Mouse (Mus musculus) lung, embryonic 15.5 days (tissue): ENCODE results near the gene Parp8. TPM values are rescaled to one million over a fixed set of nuclear protein-coding genes. Genes with fewer than 3 reads are reported as not detected.
A peak's percentile ranks its signal among the peaks of the same experiment; 100 is the strongest.

Experiments used
- ATAC-seq: fragments of 200-750 bp; cut with Nextera tagmentation; 2 replicates; pipeline ENCODE4 v1.8.0; 2017; ENCODE audit warnings: moderate number of reproducible peaks, borderline replicate concordance; ENCODE audit not compliant: low FRiP score, low TSS enrichment; ENCODE audit errors: extremely low read depth
- H3K27ac ChIP-seq: fragments of 300-500 bp; sonication (generic); 2 replicates; pipeline ENCODE4 v1.5.1; 2015; ENCODE audit warnings: moderate library complexity, mild to moderate bottlenecking, inconsistent platforms
- H3K27me3 ChIP-seq: fragments of 300-500 bp; sonication (generic); 2 replicates; pipeline ENCODE4 v1.6.1; 2015; ENCODE audit warnings: inconsistent platforms
- H3K36me3 ChIP-seq: fragments of 300-500 bp; sonication (generic); 2 replicates; pipeline ENCODE4 v1.6.1; 2015; ENCODE audit warnings: inconsistent platforms
- H3K4me1 ChIP-seq: fragments of 300-500 bp; sonication (generic); 2 replicates; pipeline ENCODE4 v1.6.1; 2015; ENCODE audit warnings: inconsistent platforms
- H3K4me2 ChIP-seq: fragments of 300-500 bp; sonication (generic); 2 replicates; pipeline ENCODE4 v1.6.1; 2015; ENCODE audit warnings: inconsistent platforms, mild to moderate bottlenecking, moderate library complexity
- H3K4me3 ChIP-seq: fragments of 300-500 bp; sonication (generic); 2 replicates; pipeline ENCODE4 v1.5.1; 2015; ENCODE audit warnings: mild to moderate bottlenecking, inconsistent platforms
- H3K9ac ChIP-seq: fragments of 300-500 bp; sonication (generic); 2 replicates; pipeline ENCODE4 v1.6.1; 2015; ENCODE audit warnings: inconsistent platforms
- H3K9me3 ChIP-seq: fragments of 300-500 bp; sonication (generic); 2 replicates; pipeline ENCODE4 v1.6.1; 2016; ENCODE audit warnings: inconsistent platforms
- WGBS: fragments of 180-500 bp; shearing (Covaris S2); methylation state at CpG from one replicate; pipeline ENCODE4 v1.1.7; 2015; 5-methylcytosine and 5-hydroxymethylcytosine counted together
- polyA plus RNA-seq: library from polyadenylated mRNA; unstranded; fragments of >200 nt; fragmentation: Nextera tagmentation; extraction: Ambion mirVana; gene quantifications from 2 replicates; pipeline ENCODE4 v1.2.1, GENCODE M21; 2015

The Parp8 gene
- polyA plus RNA-seq, 1 experiment from 2014 or later, result 10.3 TPM

DNA sequence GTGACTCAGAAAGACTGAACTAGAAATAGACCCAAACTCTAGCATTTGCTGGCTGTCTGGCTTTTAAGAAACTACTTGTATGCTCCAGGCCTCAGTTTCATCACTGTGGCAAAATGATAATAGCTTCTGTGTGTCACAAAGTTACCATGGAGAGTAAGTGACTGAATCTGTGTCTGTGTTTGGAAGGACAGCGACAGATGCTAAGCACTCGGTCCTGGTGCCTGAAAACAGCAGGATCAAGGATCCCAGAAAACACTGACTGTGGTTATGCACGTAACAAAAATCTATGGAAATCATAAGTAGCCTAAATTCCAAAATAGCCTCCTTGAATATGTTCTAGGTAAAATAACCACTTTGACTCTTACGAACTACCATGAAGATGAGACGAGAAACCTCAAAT lies 126.9 kb downstream of the Parp8 start:
- H3K9me3 ChIP-seq, result no peaks in the 10 kb centered on the region
- H3K9ac ChIP-seq, result no peak overlapping the region
- H3K27ac ChIP-seq, result no peak overlapping the region
- WGBS, result 88% methylated on average over 5 of the region's 5 CpGs
- no peak overlapping the region for H3K4me2 ChIP-seq
- H3K4me3 ChIP-seq, result no peak overlapping the region
- no peaks in the 10 kb centered on the region for H3K36me3 ChIP-seq
- H3K27me3 ChIP-seq, result no peaks in the 10 kb centered on the region
- H3K4me1 ChIP-seq, result no peaks in the 10 kb centered on the region
- ATAC-seq, result no peak

DNA sequence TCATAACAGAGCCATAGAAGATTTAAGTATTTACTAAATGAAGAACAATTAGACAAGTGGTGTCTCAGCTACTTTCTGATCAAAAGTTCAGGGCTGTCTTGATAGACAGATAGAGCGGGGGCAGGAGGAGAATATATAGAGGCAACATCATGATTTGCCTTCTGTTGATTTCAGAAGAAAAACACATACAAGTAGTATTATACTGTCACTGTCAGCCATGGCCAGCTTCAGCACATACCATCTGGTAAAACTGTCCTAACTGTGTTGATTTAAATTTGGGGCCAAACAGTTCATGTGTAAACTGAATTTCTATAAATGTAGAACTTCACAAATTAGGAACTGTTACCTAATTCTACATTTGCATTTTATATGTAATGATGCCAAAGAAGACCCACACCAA lies 127.6 kb downstream of the Parp8 start:
- H3K4me3 ChIP-seq, result no peak overlapping the region
- H3K4me1 ChIP-seq, result no peaks in the 10 kb centered on the region
- H3K9me3 ChIP-seq, result no peaks in the 10 kb centered on the region
- no peak for ATAC-seq
- H3K9ac ChIP-seq, result no peak overlapping the region
- H3K27ac ChIP-seq, result no peak overlapping the region
- H3K4me2 ChIP-seq, result no peak overlapping the region
- no peaks in the 10 kb centered on the region for H3K36me3 ChIP-seq
- H3K27me3 ChIP-seq, result no peaks in the 10 kb centered on the region
- WGBS, result 94% methylated on average over 1 of the region's 1 CpGs

DNA sequence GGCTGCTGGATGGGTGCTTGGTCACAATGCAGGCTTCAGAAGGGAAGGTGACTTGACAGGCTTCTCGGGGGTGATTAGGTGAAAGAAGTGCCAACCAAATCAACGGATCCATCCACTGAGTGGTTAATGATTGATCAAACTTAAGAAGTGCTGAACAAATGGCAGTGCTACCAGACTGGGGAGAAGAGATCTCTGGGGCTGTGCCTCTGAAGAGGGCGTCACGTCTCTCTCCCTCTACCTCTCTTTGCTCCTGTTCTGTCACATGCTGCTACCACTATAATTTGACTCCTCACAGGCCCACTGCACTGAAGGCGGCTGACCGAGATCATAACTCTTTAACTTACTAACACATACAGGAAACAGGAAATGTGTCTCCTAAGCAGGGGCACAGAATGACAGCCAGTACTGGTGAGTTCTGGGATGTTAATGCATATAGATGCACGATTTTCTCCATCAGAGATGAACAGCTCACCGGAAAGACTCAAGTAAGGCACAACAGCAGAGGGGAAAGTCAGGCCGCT lies 140.9 kb downstream of the Parp8 start:
- Histone ChIP-seq H3K4me3 (no peak overlapping the region), H3K4me2 (no peak overlapping the region), H3K27me3 (no peaks in the 10 kb centered on the region), H3K27ac (no peak overlapping the region), H3K4me1 (peaks cover 12% of the 10 kb centered on the region; the same call in 1 of the 2 replicates), H3K9me3 (no peaks in the 10 kb centered on the region), H3K9ac (no peak overlapping the region), H3K36me3 (no peaks in the 10 kb centered on the region)
- 50% methylated on average over 9 of the region's 9 CpGs for WGBS
- no peak for ATAC-seq

- H3K9ac ChIP-seq, result no peak overlapping the region
- no peaks in the 10 kb centered on the region for H3K27me3 ChIP-seq
- whole genome bisulfite sequencing, result 40% methylated on average over 7 of the region's 7 CpGs
- H3K36me3 ChIP-seq, result no peaks in the 10 kb centered on the region
- H3K4me3 ChIP-seq, result no peak overlapping the region
- H3K27ac ChIP-seq, result 0 out of 2 replicates have a peak overlapping the region, but pooled peaks have one; percentile 22
- no peak overlapping the region for H3K4me2 ChIP-seq
- ATAC-seq, result peak; percentile 90
- H3K9me3 ChIP-seq, result no peaks in the 10 kb centered on the region
- H3K4me1 ChIP-seq, result peaks cover 12% of the 10 kb centered on the region; the same call in 1 of the 2 replicates
Observed at GRCm38 (mm10) chr13:116882226-116882625, 143.1 kb downstream of the Parp8 start.

GRCm38 (mm10) chr13:116879580-116880192 lies 145.7 kb downstream of the Parp8 start:
- Histone ChIP-seq H3K27ac (no peak overlapping the region), H3K27me3 (no peaks in the 10 kb centered on the region), H3K4me2 (no peak overlapping the region), H3K9me3 (no peaks in the 10 kb centered on the region), H3K36me3 (no peaks in the 10 kb centered on the region), H3K4me3 (no peak overlapping the region), H3K4me1 (peaks cover 12% of the 10 kb centered on the region; the same call in 1 of the 2 replicates), H3K9ac (no peak overlapping the region)
- WGBS, result 83% methylated on average over 10 of the region's 10 CpGs
- ATAC-seq, result no peak

DNA sequence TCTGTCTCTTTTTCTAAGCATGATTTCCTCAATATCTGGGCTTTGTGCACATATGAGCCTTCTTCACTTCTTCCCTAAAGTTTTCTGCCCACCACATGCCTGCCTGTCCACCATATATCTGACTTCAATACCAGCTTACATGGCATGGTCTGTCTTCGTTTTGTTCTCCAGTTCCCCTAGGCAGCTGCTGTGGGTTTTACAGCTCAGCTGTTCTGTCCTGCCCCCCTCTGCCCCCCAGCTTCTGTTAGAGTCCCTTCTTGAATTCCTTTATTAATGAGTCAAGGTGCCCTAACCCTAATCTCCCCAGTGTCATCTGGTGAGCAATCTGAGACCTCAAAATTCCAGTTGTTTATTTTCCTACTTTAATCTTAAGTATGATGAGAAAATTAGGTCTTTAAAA lies 155.1 kb downstream of the Parp8 start:
- H3K4me2 ChIP-seq, result no peak overlapping the region
- H3K4me3 ChIP-seq, result no peak overlapping the region
- H3K9ac ChIP-seq, result no peak overlapping the region
- no peak overlapping the region for H3K27ac ChIP-seq
- no peak for ATAC-seq
- no peaks in the 10 kb centered on the region; the same call in 1 of the 2 replicates for H3K36me3 ChIP-seq
- H3K27me3 ChIP-seq, result no peaks in the 10 kb centered on the region
- no peaks in the 10 kb centered on the region for H3K9me3 ChIP-seq
- H3K4me1 ChIP-seq, result no peaks in the 10 kb centered on the region
- whole genome bisulfite sequencing, result 63% methylated on average over 1 of the region's 1 CpGs

DNA sequence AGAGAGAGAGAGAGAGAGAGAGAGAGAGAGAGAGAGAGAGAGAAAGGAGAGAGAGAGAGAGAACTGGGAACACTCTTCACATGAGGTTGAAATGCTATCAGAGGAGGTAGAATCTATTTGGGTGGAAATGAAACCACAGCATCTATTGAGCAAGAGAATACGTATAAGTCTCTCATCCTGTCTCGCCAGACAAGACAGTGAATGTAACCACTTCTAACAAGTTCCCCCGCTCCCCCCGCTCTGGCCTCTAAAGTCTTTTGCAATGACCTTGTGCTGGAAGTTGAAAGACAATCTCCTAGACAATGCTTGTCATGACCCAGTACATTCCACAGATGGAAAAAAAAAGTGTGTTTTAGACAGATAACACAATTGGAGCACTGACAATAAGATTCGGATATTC lies 181.4 kb downstream of the Parp8 start:
- WGBS, result 73% methylated on average over 5 of the region's 5 CpGs
- Histone ChIP-seq H3K9me3 (no peaks in the 10 kb centered on the region), H3K27ac (no peak overlapping the region), H3K27me3 (no peaks in the 10 kb centered on the region), H3K4me1 (no peaks in the 10 kb centered on the region), H3K9ac (no peak overlapping the region), H3K4me3 (no peak overlapping the region), H3K4me2 (no peak overlapping the region), H3K36me3 (no peaks in the 10 kb centered on the region)
- no peak for ATAC-seq

GRCm38 (mm10) chr13:116830984-116831383 lies 194.4 kb downstream of the Parp8 start:
- Histone ChIP-seq H3K9me3 (no peaks in the 10 kb centered on the region), H3K4me1 (no peaks in the 10 kb centered on the region), H3K4me3 (no peak overlapping the region), H3K27ac (no peak overlapping the region), H3K4me2 (no peak overlapping the region), H3K9ac (no peak overlapping the region), H3K36me3 (no peaks in the 10 kb centered on the region), H3K27me3 (no peaks in the 10 kb centered on the region)
- ATAC-seq, result no peak

DNA sequence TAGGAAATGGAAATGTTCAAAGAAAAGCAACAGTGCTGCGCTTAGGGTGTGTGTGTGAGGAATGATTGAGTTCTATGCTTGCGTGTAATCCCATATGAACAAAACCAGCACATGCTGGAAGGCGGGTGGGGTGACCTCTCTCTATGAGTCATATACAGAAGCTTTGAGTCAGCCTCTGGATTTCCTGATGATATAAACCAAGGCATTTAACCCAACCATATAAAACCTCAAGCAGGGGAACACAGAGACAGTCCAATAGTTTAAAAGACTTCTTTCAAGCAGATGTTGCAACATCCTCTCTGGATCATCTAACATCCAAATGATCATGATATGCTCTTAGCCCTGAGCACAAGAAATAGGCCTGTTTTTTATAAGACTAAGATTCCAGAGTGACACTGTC lies 196.3 kb downstream of the Parp8 start:
- H3K36me3 ChIP-seq, result no peaks in the 10 kb centered on the region
- H3K9ac ChIP-seq, result no peak overlapping the region
- no peaks in the 10 kb centered on the region for H3K4me1 ChIP-seq
- ATAC-seq, result no peak
- no peaks in the 10 kb centered on the region for H3K27me3 ChIP-seq
- H3K9me3 ChIP-seq, result no peaks in the 10 kb centered on the region
- WGBS, result 85% methylated on average over 3 of the region's 3 CpGs
- no peak overlapping the region for H3K4me2 ChIP-seq
- no peak overlapping the region for H3K4me3 ChIP-seq
- H3K27ac ChIP-seq, result no peak overlapping the region

DNA sequence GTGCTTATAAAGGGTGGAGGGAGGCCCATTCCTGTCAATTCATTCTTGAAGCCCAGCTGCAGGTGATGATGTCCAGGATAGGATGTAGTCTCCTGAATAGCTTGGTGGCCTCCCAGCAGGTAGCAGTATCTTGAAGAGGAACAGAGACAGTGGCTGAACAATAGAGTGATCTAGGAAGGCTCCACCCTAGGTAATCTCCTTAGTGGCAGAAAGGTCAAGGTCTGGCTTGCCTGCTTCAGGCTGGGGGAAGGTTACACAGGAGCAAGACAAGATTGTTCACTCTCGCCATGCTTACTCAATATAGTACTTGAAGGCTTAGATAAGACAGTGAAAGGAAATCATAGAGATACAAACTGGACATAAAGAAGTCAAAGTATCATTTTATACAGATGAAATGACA lies 213.9 kb downstream of the Parp8 start:
- Histone ChIP-seq H3K9ac (no peak overlapping the region), H3K9me3 (no peaks in the 10 kb centered on the region), H3K4me2 (no peak overlapping the region), H3K4me3 (no peak overlapping the region), H3K36me3 (no peaks in the 10 kb centered on the region), H3K4me1 (no peaks in the 10 kb centered on the region), H3K27ac (no peak overlapping the region), H3K27me3 (no peaks in the 10 kb centered on the region)
- no peak for ATAC-seq
- 47% methylated on average over 1 of the region's 1 CpGs for WGBS
